Mouse (Mus musculus): ENCODE results near the gene Akap8.

DNA sequence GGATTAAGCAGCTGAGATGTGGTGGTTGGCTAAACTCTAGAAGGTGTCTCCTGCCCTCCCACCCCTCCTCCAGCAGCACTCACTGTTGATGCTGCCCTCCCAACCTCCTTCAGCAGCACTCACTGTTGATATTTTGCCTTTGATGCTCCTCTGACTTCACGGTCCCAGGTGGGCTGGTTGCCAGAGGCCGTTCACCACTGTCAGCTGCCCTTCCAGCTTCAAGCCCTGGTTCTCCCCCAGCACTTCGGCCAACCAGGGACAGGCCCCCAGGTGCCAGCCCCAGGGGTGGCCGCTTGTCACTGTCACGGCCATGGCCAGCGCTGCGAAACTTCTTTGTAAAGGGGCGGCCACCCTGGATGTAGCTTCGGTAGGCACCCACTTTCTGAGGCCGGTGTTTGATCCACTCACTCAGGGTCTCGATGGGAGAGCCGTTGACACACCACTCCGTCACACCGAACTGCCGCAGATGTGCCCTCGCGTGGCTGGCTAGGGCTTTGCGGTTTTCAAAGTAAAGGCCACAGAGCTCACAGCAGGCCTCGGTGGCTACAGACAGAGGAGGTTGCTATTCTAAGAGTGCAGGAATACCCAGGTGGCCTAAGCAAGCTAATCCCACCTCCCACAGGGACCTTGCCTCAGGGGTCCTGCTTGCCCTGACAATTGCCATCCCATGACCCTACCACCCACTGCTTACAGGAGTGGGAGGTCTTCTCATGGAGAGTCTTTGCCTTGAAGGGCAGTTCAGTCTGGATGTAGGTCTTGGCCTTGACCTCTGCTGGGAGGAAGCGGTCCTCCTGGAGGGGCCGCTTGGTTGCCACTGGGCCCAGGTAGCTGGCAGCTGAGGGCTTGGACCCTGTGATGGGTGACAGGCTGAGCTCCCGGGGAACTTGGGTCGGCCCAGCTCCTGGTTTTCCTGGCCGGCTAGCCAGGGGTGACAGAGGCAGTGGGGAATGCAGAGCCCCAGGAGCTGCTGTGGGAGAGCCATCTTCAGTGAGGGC is 36.0 kb upstream of the Akap8 start:
- TF ChIP-seq CTCF (IDR thresholded peaks at IDR 0.05; ENCODE audit: low read depth, low read length) = no peak
- TF ChIP-seq POLR2A (IDR thresholded peaks at IDR 0.05; ENCODE audit: borderline replicate concordance, low read depth, low read length) = no peak
